Comparison of ENCODE assay signal across 15 mouse cellular contexts in the genomic region with DNA sequence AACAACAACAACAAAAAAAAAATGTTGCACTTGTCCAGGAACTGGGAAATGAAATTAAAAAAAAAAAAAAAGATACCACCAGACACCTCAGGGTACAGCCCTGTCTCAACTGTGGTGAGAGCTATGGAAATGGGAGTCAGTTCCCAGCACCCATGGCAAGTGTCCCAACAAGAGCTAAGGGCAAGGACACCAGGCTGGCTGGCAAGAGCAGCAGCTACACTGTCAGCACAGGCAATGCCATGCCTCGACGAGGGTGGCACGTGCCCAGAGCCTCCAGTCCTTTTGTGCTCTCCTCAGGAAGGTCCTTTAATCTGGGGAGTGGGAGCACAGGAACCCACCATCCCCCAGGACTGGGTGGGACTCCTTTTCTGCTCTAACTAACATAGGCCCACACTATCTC. TPM values are rescaled to one million over a fixed set of nuclear protein-coding genes. Genes with fewer than 3 reads are reported as not detected.
A peak's percentile ranks its signal among the peaks of the same experiment; 100 is the strongest.
DNase-seq lines count a peak whose midpoint lies in the region.
"Had no signal": no experiment of that assay in that cellular context is flagged by ENCODE, and none has a peak within 500 bp of the region (broad histone marks: within the 10 kb centered on the region; RNA-seq: fewer than 3 reads in every experiment).

No protein-coding gene starts in this region.

- DNase-seq in adrenal gland, postnatal 10 days: peak; percentile 34
- no peak for DNase-seq in adrenal gland, adult 8-10 months
- DNase-seq in heart, adult 11 months: peak; percentile 91
- no peak for DNase-seq in heart, postnatal 25 days (ENCODE audit: low spot score)
- DNase-seq in adrenal gland, postnatal 25 days: peak; percentile 37
- DNase-seq in frontal cortex, postnatal 14 days (ENCODE audit: low spot score in 2 of 2): no peak
- DNase-seq: B cell, adult 2 months; cerebellum, adult 18-20 months; cerebellum, adult 9-10 months; cerebellum, postnatal 14 days; gastrocnemius, postnatal 25 days; heart, postnatal 36 days; kidney, adult 11 months; kidney, adult 8-10 months had no signal

- intact Hi-C loops in heart, postnatal 25 days (cut with DNase I): no loop called here

RNA-seq across cellular contexts. Expression of a gene that starts 15.4 kb away (rescaled TPM):
- total RNA-seq in adrenal gland, postnatal 10 days (2021): 1 to 10 TPM; 7.2 to 9.7 TPM
- total RNA-seq in adrenal gland, adult 8-10 months (2022): 10 to 100 TPM; 10.8 to 16.2 (median 13.3) TPM
- 10 to 100 TPM; 23.8 to 26.4 TPM for total RNA-seq in heart, postnatal 25 days (2021)
- 12.2 and 16.6 TPM in 2 replicates for total RNA-seq in adrenal gland, postnatal 25 days (2021)
- total RNA-seq: G1E had no signal

RNA-seq across cellular contexts. Expression of a gene that starts 15.5 kb away (rescaled TPM):
- 10 to 100 TPM; 18.5 to 29.4 TPM for total RNA-seq in adrenal gland, postnatal 10 days (2021)
- 10 to 100 TPM; 18.4 to 33.8 (median 29.1) TPM for total RNA-seq in adrenal gland, adult 8-10 months (2022)
- 1 to 10 TPM; 6.9 to 8.0 TPM for total RNA-seq in heart, postnatal 25 days (2021)
- total RNA-seq in adrenal gland, postnatal 25 days (2021): 31.9 and 37.7 TPM in 2 replicates

RNA-seq across cellular contexts. Expression of a gene that starts 20.4 kb away (rescaled TPM):
- 100 to 1,000 TPM; 204 to 232 TPM for total RNA-seq in adrenal gland, postnatal 10 days (2021)
- 100 to 1,000 TPM; 119 to 236 (median 168) TPM for total RNA-seq in adrenal gland, adult 8-10 months (2022)
- total RNA-seq in heart, postnatal 25 days (2021): 100 to 1,000 TPM; 689 to 706 TPM
- total RNA-seq in adrenal gland, postnatal 25 days (2021): 151 and 217 TPM in 2 replicates

RNA-seq across cellular contexts. Expression of a gene that starts 36.0 kb away (rescaled TPM):
- total RNA-seq in adrenal gland, postnatal 10 days (2021): 10 to 100 TPM; 16.4 to 21.2 TPM
- total RNA-seq in adrenal gland, adult 8-10 months (2022): 10 to 100 TPM; 36.0 to 78.9 (median 42.2) TPM
- total RNA-seq in heart, postnatal 25 days (2021): 10 to 100 TPM; 11.4 to 11.8 TPM
- total RNA-seq in adrenal gland, postnatal 25 days (2021): 36.5 and 37.1 TPM in 2 replicates

RNA-seq across cellular contexts. Expression of a gene that starts 52.4 kb away (rescaled TPM):
- 10 to 100 TPM; 42.0 to 42.1 TPM for total RNA-seq in adrenal gland, postnatal 10 days (2021)
- total RNA-seq in adrenal gland, adult 8-10 months (2022): 10 to 100 TPM; 31.2 to 44.5 (median 39.4) TPM
- 10 to 100 TPM; 79.5 to 97.6 TPM for total RNA-seq in heart, postnatal 25 days (2021)
- total RNA-seq in adrenal gland, postnatal 25 days (2021): 41.0 and 43.3 TPM in 2 replicates

Comparison
In these comparisons a context has a peak if more than half of its experiments do, and no peak if none do; other contexts are left out.
1. DNase-seq: peak in adrenal gland, postnatal 10 days (single experiment), heart, adult 11 months (single experiment) and adrenal gland, postnatal 25 days (single experiment); none in adrenal gland, adult 8-10 months (single experiment), heart, postnatal 25 days (single experiment) and frontal cortex, postnatal 14 days (0 of 2).